Mouse (Mus musculus) liver, embryonic 15.5 days (tissue): Measurements from ENCODE around the gene 4930470P17Rik. TPM values are rescaled to one million over a fixed set of nuclear protein-coding genes. Genes with fewer than 3 reads are reported as not detected.
"Not testable (repeated sequence)": the region's sequence is repeated elsewhere in the genome, so short reads cannot be mapped to it uniquely, and the experiment has no call there.

Experiments used
- ATAC-seq: fragments of 200-750 bp; cut with Nextera tagmentation; 2 replicates; pipeline ENCODE4 v1.8.0; 2017; ENCODE audit warnings: moderate number of reproducible peaks, mild to moderate bottlenecking, moderate library complexity; ENCODE audit not compliant: insufficient read depth
- H3K27ac ChIP-seq: fragments of 300-500 bp; sonication (generic); replicated peaks from 2 replicates; pipeline ENCODE4 v1.5.1; 2015; ENCODE audit warnings: mild to moderate bottlenecking, inconsistent platforms
- H3K27me3 ChIP-seq: fragments of 300-500 bp; sonication (generic); 2 replicates; pipeline ENCODE4 v1.6.1; 2015; ENCODE audit warnings: mild to moderate bottlenecking, inconsistent platforms
- H3K36me3 ChIP-seq: fragments of 300-500 bp; sonication (generic); replicated peaks from 2 replicates; pipeline ENCODE4 v1.6.1; 2015; ENCODE audit warnings: moderate library complexity, mild to moderate bottlenecking, inconsistent platforms
- H3K4me1 ChIP-seq: fragments of 300-500 bp; sonication (generic); replicated peaks from 2 replicates; pipeline ENCODE4 v1.6.1; 2015; ENCODE audit warnings: inconsistent platforms
- H3K4me2 ChIP-seq: fragments of 300-500 bp; sonication (generic); 2 replicates; pipeline ENCODE4 v1.6.1; 2015; ENCODE audit warnings: moderate library complexity, mild to moderate bottlenecking, inconsistent platforms
- H3K4me3 ChIP-seq: fragments of 300-500 bp; sonication (generic); replicated peaks from 2 replicates; pipeline ENCODE4 v1.5.1; 2015; ENCODE audit warnings: mild to moderate bottlenecking, inconsistent platforms
- H3K9ac ChIP-seq: fragments of 300-500 bp; sonication (generic); 2 replicates; pipeline ENCODE4 v1.6.1; 2015; ENCODE audit warnings: moderate library complexity, mild to moderate bottlenecking, inconsistent platforms
- H3K9me3 ChIP-seq: fragments of 300-500 bp; sonication (generic); replicated peaks from 2 replicates; pipeline ENCODE4 v1.6.1; 2016; ENCODE audit warnings: inconsistent platforms
- WGBS: fragments of 180-500 bp; shearing (Covaris S2); methylation state at CpG from one replicate; pipeline ENCODE4 v1.1.7; 2015; ENCODE audit warnings: mixed read lengths; ENCODE audit not compliant: insufficient replicate concordance; 5-methylcytosine and 5-hydroxymethylcytosine counted together
- polyA plus RNA-seq: library from polyadenylated mRNA; unstranded; fragments of >200 nt; fragmentation: Nextera tagmentation; extraction: Ambion mirVana; gene quantifications from 2 replicates; pipeline ENCODE4 v1.2.1, GENCODE M21; 2015

4930470P17Rik gene
- not detected in 2 replicates for polyA plus RNA-seq

GRCm38 (mm10) chr2:170601917-170602316 is at the start of gene 4930470P17Rik:
4930470P17Rik (minus strand) TSS chr2:170602017.
- Histone ChIP-seq H3K27ac (no peak within 1 kb of the TSS), H3K9ac (no peak within 1 kb of the TSS), H3K4me1 (no peaks in the 10 kb centered on the region), H3K9me3 (no peaks in the 10 kb centered on the region; the same call in 1 of the 2 replicates), H3K36me3 (no peaks in the 10 kb centered on the region), H3K4me3 (no peak within 1 kb of the TSS), H3K4me2 (no peak within 1 kb of the TSS), H3K27me3 (no peaks in the 10 kb centered on the region)
- 71% methylated on average over 9 of the region's 9 CpGs for WGBS
- ATAC-seq, result no peak

- no peak for ATAC-seq
- H3K36me3 ChIP-seq, result no peaks in the 10 kb centered on the region
- no peak overlapping the region for H3K9ac ChIP-seq
- H3K4me1 ChIP-seq, result no peaks in the 10 kb centered on the region
- no peak overlapping the region for H3K4me3 ChIP-seq
- no peak overlapping the region for H3K4me2 ChIP-seq
- no peaks in the 10 kb centered on the region; the same call in 1 of the 2 replicates for H3K9me3 ChIP-seq
- H3K27me3 ChIP-seq, result no peaks in the 10 kb centered on the region
- 38% methylated on average over 1 of the region's 1 CpGs for WGBS
- H3K27ac ChIP-seq, result no peak overlapping the region
These were observed 49.7 kb upstream of the 4930470P17Rik start for GRCm38 (mm10) chr2:170651483-170651882.

- Histone ChIP-seq H3K36me3 (no peaks in the 10 kb centered on the region), H3K4me2 (no peak overlapping the region), H3K4me3 (no peak overlapping the region), H3K9ac (no peak overlapping the region), H3K27me3 (no peaks in the 10 kb centered on the region), H3K27ac (no peak overlapping the region), H3K4me1 (no peaks in the 10 kb centered on the region), H3K9me3 (no peaks in the 10 kb centered on the region; the same call in 1 of the 2 replicates)
- ATAC-seq, result no peak
- WGBS, result 66% methylated on average over 11 of the region's 11 CpGs
These were observed 46.7 kb upstream of the 4930470P17Rik start for GRCm38 (mm10) chr2:170648542-170648941.

- Histone ChIP-seq H3K27me3 (no peaks in the 10 kb centered on the region), H3K4me3 (no peak overlapping the region), H3K27ac (no peak overlapping the region), H3K36me3 (no peaks in the 10 kb centered on the region), H3K9me3 (no peaks in the 10 kb centered on the region; the same call in 1 of the 2 replicates), H3K9ac (no peak overlapping the region), H3K4me1 (no peaks in the 10 kb centered on the region), H3K4me2 (no peak overlapping the region)
- WGBS, result 78% methylated on average over 6 of the region's 6 CpGs
- no peak for ATAC-seq
These were observed 44.4 kb upstream of the 4930470P17Rik start for GRCm38 (mm10) chr2:170646201-170646600.

GRCm38 (mm10) chr2:170642338-170642806 is 40.6 kb upstream of the 4930470P17Rik start:
- no peak overlapping the region for H3K9ac ChIP-seq
- no peak overlapping the region for H3K27ac ChIP-seq
- no peak overlapping the region for H3K4me2 ChIP-seq
- H3K4me1 ChIP-seq, result no peaks in the 10 kb centered on the region
- WGBS, result 56% methylated on average over 4 of the region's 4 CpGs
- H3K36me3 ChIP-seq, result no peaks in the 10 kb centered on the region
- H3K4me3 ChIP-seq, result no peak overlapping the region
- no peak for ATAC-seq
- no peaks in the 10 kb centered on the region for H3K27me3 ChIP-seq
- no peaks in the 10 kb centered on the region; the same call in 1 of the 2 replicates for H3K9me3 ChIP-seq

- no peak overlapping the region for H3K4me3 ChIP-seq
- H3K27me3 ChIP-seq, result no peaks in the 10 kb centered on the region
- no peak overlapping the region for H3K4me2 ChIP-seq
- no peaks in the 10 kb centered on the region for H3K4me1 ChIP-seq
- H3K27ac ChIP-seq, result no peak overlapping the region
- H3K9me3 ChIP-seq, result no peaks in the 10 kb centered on the region
- 67% methylated on average over 11 of the region's 11 CpGs for WGBS
- no peak for ATAC-seq
- H3K9ac ChIP-seq, result no peak overlapping the region
- no peaks in the 10 kb centered on the region for H3K36me3 ChIP-seq
These were observed 38.5 kb upstream of the 4930470P17Rik start for GRCm38 (mm10) chr2:170640281-170640680.

GRCm38 (mm10) chr2:170638746-170639145 is 36.9 kb upstream of the 4930470P17Rik start:
- Histone ChIP-seq H3K9me3 (no peaks in the 10 kb centered on the region), H3K27me3 (no peaks in the 10 kb centered on the region), H3K9ac (no peak overlapping the region), H3K4me2 (no peak overlapping the region), H3K4me1 (no peaks in the 10 kb centered on the region), H3K36me3 (no peaks in the 10 kb centered on the region), H3K27ac (no peak overlapping the region), H3K4me3 (no peak overlapping the region)
- WGBS, result 50% methylated on average over 8 of the region's 8 CpGs
- ATAC-seq, result no peak

- 69% methylated on average over 2 of the region's 2 CpGs for WGBS
- Histone ChIP-seq H3K36me3 (no peaks in the 10 kb centered on the region), H3K9me3 (0 out of 2 replicates have a peak, but pooled peaks cover 2% of the 10 kb centered on the region), H3K9ac (no peak overlapping the region), H3K4me2 (no peak overlapping the region), H3K27ac (no peak overlapping the region), H3K4me3 (no peak overlapping the region), H3K27me3 (no peaks in the 10 kb centered on the region), H3K4me1 (no peaks in the 10 kb centered on the region)
- ATAC-seq, result peak; percentile 31; the same call in 1 of the 2 replicates
These were observed 31.3 kb upstream of the 4930470P17Rik start for GRCm38 (mm10) chr2:170632998-170633622.

GRCm38 (mm10) chr2:170632386-170632785 is 30.6 kb upstream of the 4930470P17Rik start:
- H3K9me3 ChIP-seq, result peaks cover 2% of the 10 kb centered on the region; the same call in 1 of the 2 replicates
- ATAC-seq, result no peak
- no peak overlapping the region for H3K4me3 ChIP-seq
- H3K4me2 ChIP-seq, result no peak overlapping the region
- no peak overlapping the region for H3K9ac ChIP-seq
- no peak overlapping the region for H3K27ac ChIP-seq
- no peaks in the 10 kb centered on the region for H3K27me3 ChIP-seq
- no peaks in the 10 kb centered on the region for H3K4me1 ChIP-seq
- no peaks in the 10 kb centered on the region for H3K36me3 ChIP-seq

- no peaks in the 10 kb centered on the region for H3K4me1 ChIP-seq
- H3K9me3 ChIP-seq, result peaks cover 2% of the 10 kb centered on the region; the same call in 1 of the 2 replicates
- H3K9ac ChIP-seq, result no peak overlapping the region
- no peak overlapping the region for H3K4me2 ChIP-seq
- no peak overlapping the region for H3K27ac ChIP-seq
- H3K36me3 ChIP-seq, result no peaks in the 10 kb centered on the region
- ATAC-seq, result no peak
- no peak overlapping the region for H3K4me3 ChIP-seq
- 64% methylated on average over 1 of the region's 1 CpGs for WGBS
- no peaks in the 10 kb centered on the region for H3K27me3 ChIP-seq
These were observed 29.6 kb upstream of the 4930470P17Rik start for GRCm38 (mm10) chr2:170631375-170631774.

GRCm38 (mm10) chr2:170630553-170630952 is 28.7 kb upstream of the 4930470P17Rik start:
- H3K36me3 ChIP-seq, result no peaks in the 10 kb centered on the region
- H3K27me3 ChIP-seq, result no peaks in the 10 kb centered on the region
- H3K27ac ChIP-seq, result no peak overlapping the region
- WGBS, result 67% methylated on average over 11 of the region's 11 CpGs
- H3K9ac ChIP-seq, result no peak overlapping the region
- H3K4me1 ChIP-seq, result no peaks in the 10 kb centered on the region
- no peak overlapping the region for H3K4me3 ChIP-seq
- no peak for ATAC-seq
- no peak overlapping the region for H3K4me2 ChIP-seq
- peaks cover 2% of the 10 kb centered on the region; the same call in 1 of the 2 replicates for H3K9me3 ChIP-seq

GRCm38 (mm10) chr2:170627991-170628390 is 26.2 kb upstream of the 4930470P17Rik start:
- H3K27me3 ChIP-seq, H3K4me1 ChIP-seq, H3K9ac ChIP-seq, H3K27ac ChIP-seq, ATAC-seq, H3K9me3 ChIP-seq, H3K4me2 ChIP-seq, H3K4me3 ChIP-seq, H3K36me3 ChIP-seq: not testable (repeated sequence)
- 70% methylated on average over 11 of the region's 11 CpGs for WGBS
